Mouse (Mus musculus) mouse embryonic stem cell (cell line): Measurements from ENCODE around the gene Gsk3a.
"Not testable (repeated sequence)": the region's sequence is repeated elsewhere in the genome, so short reads cannot be mapped to it uniquely, and the experiment has no call there.

Experiments used
- in situ Hi-C, 2 experiments: fragments of 300-500 bp; cut with MboI; formaldehyde crosslinking; loops; 1 replicate in 1 of 2; 3 replicates in 1 of 2; pipeline ENCODE4 v1.14.3; 2019 to 2020; ENCODE audit warnings: low sequenced_read_pairs in 2 of 2, low pct_unique_long_range_greater_than_20kb in 1 of 2, mixed read lengths in 1 of 2; ENCODE audit not compliant: unreplicated experiment in 1 of 2

Gsk3a gene

DNA sequence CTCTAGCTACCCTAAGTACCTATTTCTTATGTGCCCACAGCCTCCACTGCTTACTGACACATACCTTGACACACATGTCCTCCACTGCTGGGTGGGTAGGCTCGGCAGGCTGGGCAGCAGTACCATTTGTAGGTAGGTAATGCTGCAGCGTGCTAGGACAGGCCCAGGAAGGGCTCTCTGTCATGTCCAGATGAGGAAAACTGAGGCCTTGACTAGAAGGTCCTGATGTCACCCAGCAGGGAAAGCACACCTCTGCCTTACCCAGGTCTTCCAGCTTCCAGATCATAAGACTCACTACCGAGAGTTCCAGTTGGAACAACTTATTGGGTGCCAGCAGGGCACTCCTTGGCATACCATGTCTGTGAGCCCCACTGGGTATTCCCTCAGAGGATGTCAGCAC is 37.3 kb upstream of the Gsk3a start:
- in situ Hi-C loops, result loop anchor here (5.0 kb wide), 1 partner anchor 33 kb away; no protein-coding TSS in a partner anchor

DNA sequence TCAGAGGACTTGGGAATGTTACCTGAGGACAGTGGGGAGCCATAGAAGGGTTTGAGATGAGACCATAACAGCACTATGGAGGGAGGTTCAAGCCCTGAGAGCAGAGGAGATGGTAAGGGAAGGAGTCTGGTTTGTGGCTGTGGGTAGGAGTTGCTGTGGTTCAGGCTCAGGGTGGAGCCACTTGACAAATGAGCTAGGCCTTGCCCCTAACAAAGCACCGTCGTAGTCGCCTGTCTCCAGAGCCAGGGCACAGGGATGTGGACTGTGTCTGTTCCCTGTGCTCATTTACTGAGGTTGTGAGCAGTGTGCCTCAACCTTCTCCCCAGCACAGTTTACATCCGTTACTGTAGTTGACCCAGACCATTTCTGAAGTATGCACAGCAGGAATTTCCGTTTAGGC is 36.9 kb upstream of the Gsk3a start:
- in situ Hi-C loops, result no loop called here

DNA sequence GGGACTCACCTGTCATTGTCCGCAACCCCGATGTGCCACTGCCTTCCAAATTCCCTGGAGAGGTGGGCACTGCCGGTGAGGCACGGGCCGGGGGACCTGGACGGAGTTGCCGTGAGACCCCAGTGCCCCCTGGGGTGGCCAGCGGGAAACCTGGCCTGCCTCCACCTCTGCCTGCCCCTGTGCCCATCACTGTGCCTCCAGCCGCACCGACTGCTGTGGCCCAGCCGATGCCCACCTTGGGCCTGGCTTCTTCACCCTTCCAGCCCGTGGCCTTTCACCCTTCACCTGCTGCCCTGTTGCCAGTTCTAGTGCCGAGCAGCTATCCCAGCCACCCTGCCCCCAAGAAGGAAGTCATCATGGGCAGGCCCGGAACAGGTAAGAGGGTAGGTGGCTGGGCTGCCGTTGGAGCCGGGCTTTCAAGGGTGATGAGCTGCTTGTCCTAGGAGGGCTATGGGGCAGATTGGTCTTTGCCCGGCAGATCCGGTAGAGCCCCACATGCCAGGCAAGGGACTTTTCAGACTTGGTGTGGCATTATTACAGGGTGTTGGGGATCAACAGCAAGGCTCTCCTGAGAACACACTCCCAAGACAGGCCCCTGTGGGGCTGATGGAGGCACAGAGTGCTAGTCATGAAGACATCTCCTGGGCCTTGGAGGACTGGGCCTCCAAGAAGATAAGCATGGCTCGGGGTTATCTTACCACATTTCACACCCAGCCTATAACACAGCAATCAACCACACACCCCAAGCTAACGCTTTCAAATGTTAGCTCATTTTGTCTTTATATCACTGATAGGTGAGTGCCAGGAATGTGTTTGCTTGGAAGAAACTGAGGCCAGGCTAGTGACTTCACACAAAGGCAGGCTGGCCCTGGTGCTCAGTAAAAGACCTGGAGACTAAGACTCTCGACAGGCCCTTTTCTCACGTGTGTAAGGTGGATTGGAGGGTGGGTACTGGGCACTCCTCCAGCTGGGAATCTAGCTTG is 35.9 kb upstream of the Gsk3a start:
- in situ Hi-C loops, result no loop called here

DNA sequence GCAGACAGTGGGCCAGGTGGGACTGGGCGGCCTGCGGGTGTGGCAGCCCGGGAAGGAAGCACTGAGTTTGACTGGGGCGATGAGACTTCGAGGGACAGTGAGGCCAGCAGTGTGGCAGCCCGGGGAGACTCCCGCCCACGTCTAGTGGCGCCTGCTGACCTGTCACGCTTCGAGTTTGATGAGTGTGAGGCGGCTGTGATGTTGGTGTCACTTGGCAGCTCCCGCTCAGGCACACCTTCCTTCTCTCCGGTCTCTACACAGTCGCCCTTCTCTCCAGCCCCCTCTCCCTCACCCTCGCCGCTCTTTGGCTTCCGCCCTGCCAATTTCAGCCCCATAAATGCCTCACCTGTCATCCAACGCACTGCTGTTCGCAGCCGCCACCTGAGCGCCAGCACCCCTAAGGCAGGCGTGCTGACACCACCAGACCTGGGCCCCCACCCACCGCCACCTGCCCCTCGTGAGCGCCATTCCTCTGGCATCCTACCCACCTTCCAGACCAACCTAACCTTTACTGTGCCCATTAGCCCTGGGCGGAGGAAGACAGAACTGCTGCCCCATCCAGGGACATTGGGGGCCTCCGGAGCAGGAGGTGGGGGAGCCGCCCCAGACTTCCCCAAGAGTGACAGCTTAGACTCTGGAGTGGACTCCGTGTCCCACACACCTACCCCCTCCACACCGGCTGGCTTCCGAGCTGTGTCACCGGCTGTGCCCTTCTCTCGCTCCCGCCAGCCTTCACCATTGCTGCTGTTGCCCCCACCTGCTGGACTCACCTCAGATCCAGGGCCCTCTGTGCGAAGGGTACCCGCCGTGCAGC is 35.0 kb upstream of the Gsk3a start:
- in situ Hi-C loops, result no loop called here

DNA sequence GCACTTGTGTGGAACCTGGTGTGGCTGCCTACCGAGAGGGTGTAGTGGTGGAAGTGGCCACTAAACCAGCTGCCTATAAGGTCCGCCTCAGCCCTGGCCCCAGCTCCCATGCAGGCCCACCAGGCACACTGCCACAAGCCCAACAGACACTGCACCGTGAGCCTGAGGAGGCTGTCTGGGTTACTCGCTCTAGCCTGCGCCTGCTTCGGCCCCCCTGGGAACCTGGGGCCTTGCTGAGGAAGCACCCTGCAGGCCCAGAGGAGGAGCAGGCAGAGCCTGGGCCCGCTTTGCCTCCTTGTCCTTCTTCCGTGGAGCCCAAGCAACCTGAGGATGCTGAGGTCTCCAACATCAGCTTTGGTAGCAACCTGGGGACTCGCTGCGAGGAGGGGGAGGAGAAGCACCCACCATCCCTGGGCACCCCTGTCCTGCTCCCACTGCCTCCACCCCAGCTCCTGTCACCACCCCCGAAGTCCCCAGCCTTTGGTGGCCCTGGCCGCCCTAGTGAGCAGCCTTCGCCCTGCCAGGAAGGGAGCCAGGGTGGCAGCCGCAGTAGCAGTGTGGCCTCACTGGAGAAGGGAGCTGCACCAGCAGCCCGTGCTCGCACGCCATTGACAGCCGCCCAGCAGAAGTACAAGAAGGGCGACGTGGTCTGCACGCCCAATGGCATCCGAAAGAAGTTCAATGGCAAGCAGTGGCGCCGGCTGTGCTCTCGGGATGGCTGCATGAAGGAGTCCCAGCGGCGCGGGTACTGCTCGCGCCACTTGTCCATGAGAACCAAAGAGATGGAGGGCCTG is 34.2 kb upstream of the Gsk3a start:
- in situ Hi-C loops, result no loop called here

DNA sequence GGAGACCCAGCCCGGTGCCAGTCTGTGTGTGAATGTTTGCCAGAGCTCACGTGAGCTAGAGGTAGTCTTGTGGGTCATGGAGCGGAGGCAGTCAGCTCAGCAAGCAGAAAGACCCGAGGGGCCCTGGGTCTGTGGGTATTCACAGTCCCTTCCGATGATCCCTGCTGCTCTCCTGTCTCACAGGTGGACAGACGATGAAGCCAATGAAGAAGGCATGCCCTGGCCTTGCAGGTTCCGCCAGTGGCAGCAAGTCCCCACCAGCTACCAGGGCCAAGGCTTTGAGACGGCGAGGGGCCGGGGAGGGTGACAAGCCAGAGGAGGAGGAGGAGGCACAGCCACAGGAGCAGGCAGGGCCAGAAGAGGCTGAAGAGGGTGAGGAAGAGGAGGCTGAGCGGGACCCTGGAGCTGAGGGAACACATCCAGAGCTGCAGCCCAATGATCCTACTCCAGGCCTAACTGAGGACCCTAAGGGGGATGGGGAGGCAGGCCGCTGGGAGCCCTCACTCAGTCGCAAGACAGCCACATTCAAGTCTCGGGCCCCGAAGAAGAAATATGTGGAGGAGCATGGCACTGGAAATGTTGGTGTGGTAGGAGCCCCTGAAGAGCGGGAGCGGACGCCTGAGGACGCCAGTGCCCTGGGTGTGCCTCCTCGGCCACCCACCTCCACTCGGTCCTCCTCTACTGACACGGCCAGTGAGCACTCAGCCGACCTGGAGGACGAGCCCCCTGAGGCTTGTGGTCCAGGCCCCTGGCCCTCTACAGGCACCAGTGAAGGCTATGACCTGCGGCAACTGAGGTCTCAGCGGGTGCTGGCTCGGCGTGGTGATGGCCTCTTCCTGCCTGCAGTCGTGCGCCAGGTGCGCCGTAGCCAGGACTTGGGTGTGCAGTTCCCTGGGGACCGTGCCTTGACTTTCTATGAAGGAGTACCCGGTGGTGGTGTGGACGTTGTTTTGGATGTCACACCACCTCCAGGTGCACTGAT is 33.3 kb upstream of the Gsk3a start:
- in situ Hi-C loops, result no loop called here

DNA sequence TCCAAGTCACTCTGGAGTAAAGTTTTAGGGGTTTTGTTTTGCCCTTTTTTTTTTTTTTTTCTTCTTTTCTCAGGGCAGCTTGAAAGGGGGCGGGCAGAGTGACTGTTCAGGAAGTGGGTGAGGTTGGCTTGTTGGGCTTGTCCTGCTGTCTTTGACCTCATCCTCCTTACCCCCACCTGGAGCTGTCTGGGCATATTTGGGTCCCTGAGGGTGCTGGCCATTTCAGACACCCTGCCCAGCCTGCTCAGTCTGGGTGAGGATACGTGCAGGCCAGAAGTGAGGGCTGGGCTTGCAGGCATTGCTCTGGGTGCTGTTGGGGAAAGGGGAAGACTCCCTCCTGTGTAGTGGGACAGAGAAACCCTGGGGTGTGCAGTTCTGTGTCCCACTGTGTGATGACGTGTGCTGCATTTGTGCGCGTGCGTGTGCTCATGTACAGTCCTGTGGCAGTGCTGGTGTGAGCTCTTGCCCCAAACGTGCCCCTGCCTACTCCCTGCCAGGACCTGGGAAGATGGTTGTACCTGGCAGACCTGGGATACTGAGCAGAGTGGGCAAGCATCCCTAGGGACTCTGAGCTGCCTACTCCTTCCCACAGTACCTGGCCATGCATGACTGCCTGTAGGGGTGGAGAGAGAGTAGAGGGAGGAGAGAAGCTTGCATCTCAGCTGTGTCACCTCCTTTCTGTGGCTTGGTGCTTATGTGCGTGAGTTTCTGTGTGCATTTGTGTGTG is 32.1 kb upstream of the Gsk3a start:
- in situ Hi-C loops, result no loop called here

DNA sequence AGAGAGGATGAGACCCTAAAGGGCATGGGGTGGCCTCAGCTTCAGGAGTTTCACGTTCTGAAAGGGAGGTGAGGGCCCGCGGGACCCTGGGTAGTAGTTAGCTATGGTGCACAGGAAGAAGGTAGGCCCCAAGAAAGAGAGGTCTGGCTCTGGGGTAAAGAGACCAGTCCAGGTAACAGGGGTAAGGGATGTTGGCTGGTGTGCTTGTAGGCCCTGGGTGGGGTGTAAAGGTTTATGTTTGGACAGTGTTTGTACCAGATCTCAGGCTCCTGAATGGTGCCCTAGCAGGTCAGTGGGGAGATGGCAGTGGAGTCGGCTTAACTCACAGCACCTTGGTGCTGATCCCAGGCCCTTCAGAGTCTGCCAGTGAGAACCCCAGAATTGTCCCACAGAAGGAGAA is 31.4 kb upstream of the Gsk3a start:
- in situ Hi-C loops, result no loop called here

DNA sequence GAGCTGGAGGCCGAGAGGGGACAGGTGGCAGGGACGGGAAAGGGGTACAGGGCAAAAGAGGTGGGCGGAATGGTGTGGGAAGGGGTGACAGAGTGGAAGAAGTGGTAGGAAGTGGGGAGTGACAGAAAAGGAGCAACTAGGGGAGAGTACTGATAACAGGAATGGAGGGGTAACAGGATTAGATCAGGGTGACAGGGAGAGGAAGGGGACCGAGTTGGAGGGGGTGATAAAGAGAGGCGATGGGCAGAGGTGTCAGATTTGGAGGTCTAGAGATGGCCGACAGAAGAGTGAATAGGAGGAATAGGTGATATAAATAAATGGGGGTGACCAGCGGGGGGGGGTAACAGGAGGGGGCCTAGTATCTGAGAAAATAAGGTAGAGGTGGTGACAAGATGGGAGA is 30.9 kb upstream of the Gsk3a start:
- in situ Hi-C loops, result no loop called here

DNA sequence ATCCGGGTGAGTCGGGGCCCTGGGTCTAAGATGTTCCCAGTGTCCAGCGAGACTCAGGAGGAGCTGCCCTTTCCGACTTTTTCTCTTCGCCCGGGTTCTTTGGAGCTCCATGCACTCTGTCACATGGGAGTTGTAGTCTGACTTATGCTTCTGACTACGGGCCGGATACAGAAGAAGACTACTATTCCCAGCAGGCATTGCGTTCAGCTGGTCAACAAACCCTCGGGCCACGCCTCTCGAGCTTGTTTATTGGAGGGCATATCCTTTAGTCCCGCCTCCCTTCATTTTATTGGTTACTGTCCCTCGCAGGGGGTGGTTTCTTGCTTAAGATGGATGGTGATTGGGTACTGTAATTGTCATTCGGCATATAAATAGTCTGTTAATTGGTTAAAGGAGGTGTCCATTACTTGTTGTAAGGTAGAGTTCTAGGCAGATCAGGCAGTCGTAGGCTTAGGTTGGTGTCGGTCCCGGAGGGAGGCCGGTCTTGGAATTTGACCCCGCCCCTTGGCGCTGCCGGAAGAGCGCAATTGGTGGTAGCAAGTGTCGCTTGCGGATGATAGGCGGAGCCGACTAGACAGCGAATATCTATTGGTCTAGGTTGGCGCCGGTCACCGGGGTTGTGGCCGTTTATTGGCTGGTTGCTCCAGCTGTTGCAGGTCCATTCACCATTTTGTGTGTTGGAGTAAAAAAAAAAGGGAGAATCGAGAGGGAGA is 30.3 kb upstream of the Gsk3a start:
- in situ Hi-C loops, result no loop called here

DNA sequence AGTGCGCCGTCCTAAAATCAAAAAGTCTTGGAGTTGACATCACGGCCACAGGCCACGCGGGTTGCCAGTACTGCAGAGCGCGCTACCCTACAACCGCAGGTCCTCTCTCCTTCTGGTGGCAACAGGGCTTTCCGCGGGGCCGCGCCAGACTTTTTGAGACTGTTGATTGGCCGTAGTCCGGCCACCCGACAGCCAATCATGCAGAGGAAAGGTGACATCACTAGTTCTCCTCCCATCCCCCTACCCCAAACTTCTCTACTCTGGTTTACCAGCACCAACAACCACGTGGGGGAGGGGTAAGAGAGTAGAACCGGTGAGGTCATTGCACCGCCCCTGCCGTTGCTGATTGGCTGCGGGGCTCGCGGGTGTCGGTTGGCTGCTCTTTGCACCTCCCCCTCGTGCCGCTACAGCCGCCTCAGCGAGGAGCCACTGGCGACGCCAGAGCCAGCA is 29.7 kb upstream of the Gsk3a start, which contains the start of gene Cic:
Gene Cic, plus strand, starts transcription at position 404 of the 450 bp plus-strand sequence.
- in situ Hi-C loops, result no loop called here

DNA sequence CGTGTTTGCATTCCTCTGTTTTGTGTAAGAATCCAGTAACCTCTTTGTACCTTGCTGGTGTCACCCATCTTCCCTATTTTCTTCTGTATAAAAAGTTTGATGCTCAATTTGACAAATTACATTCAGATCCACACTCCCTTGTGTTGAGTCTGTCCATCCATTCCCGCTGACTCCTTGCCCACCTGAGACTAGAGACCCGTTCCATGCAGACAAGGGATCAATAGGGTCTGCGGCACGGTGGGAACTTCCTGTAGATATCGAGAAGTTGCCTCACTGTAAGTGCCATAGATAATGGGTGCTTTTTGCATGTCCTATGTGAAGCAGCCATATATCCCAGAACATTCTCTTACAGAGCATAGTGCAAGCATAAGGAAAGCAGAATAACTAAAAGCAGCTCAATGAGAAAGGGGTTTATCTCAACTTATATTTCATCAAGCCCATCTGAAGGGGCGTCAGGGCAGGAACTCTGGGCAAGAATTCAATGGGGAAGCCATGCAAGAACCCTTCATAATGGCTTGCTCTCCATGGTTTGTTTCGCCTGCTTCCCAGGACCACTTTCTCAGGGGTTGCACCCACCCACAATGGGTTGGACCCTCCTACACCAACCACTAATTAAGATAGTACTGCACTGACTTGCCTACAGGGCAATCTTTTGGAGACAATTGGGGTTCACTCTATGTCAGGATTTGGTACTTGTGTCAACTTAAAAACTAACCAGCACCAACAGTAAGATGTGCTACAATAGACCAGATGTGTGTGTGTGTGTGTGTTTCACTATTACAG is 28.7 kb upstream of the Gsk3a start:
- in situ Hi-C loops, result no loop called here

DNA sequence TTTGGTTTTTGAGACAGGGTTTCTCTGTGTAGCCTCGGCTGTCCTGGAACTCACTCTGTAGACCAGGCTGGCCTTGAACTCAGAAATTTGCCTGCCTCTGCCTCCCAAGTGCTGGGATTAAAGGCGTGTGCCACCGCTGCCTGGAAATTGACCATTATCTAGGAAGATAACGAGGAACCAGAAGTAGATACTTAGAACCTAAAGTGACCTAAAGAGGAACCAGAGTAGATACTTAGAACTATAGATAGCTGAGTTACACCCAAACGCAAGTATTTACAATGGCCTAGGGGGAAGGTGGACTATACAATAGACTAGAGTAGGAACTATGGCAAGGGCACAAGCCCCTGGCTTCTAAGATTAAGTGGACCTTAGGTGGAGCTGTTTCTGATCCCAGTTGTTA is 28.1 kb upstream of the Gsk3a start:
- in situ Hi-C loops, result not testable (repeated sequence)

DNA sequence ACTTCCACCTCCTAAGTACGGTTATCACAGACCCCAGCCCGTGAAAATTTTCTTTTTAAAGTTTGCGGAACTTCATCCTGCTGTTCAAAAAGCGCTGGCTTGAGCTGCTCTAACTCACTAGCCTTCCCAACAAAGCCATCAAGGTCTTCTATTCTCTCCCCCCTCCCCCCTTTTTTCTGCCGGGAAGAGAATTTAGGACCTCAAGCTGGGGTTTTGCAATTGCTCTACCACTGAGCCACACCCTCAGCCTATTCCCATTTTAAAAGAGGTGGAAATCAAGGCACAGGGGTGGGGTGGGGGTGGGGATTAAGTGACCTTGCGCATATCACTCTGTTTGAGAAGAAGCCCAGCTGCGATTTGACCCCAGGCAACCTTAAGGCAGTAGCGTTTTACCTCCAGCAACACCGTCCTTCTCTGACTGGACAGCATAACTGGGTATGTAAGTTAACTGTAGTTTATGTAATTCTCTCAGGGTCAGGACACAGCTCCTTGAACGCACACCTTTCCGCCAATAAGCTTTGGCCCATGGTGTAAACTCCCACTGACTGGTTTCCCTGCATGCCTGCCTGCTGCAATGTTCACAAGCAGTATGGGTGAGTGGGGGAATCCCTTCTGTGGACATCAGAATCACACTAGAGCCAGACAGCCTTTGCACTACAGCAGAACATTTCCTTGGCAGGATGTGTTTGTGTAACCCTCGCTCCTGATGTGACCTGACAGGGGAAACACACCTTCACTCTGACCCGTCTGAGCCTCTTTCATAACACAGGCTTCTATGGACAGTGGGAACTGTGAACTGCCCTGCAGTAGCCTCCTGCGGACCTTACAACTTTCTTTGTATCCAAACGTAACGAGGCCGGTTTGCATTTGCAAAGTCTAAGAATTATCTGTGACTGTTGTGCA is 26.6 kb upstream of the Gsk3a start:
- in situ Hi-C loops, result no loop called here

DNA sequence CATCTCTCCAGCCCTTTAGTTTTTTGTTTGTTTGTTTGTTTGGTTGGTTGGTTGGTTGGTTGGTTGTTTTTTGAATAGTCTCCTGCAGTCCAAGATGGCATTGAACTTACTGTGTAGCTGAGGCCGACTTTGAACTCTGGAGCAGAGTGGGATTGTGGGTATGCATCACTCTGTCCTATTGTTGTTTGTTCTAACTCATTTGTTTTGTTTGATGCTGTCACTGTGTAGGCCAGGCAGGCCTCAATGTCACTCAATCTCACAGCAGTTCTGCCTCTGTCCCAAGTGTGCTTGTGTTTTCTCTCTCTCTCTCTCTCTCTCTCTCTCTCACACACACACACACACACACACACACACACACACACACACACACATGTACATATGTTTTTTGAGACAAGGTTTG is 24.2 kb upstream of the Gsk3a start:
- in situ Hi-C loops, result no loop called here
